Mouse (Mus musculus) heart, adult 2 months (tissue): ENCODE results near the gene Ppl. TPM values are rescaled to one million over a fixed set of nuclear protein-coding genes. Genes with fewer than 3 reads are reported as not detected.

Experiments used
- DNase-seq, 2 experiments: peaks; one replicate each; pipeline ENCODE4 v3.0.0; 2021
- H3K27ac ChIP-seq: fragments of 200-600 bp; 2 replicates; pipeline ENCODE4 v1.8.1; 2022
- H3K27me3 ChIP-seq: fragments of 200-500 bp; 2 replicates; pipeline ENCODE4 v1.6.1; 2012; ENCODE audit warnings: mild to moderate bottlenecking, low read length, inconsistent platforms, mixed read lengths; ENCODE audit not compliant: control insufficient read depth, insufficient read depth
- H3K36me3 ChIP-seq: fragments of 200-500 bp; 2 replicates; pipeline ENCODE4 v1.6.1; 2012; ENCODE audit warnings: low read length, inconsistent platforms; ENCODE audit not compliant: control insufficient read depth, insufficient read depth
- H3K4me1 ChIP-seq: fragments of 200-500 bp; 2 replicates; pipeline ENCODE4 v1.6.1; 2011; ENCODE audit warnings: low read length; ENCODE audit not compliant: control insufficient read depth, insufficient read depth
- H3K4me3 ChIP-seq: fragments of 200-600 bp; 2 replicates; pipeline ENCODE4 v1.8.1; 2022
- H3K79me2 ChIP-seq: fragments of 200-500 bp; replicated peaks from 2 replicates; pipeline ENCODE4 v1.6.1; 2012; ENCODE audit warnings: mild to moderate bottlenecking, inconsistent platforms, low read length, moderate library complexity, mixed read lengths; ENCODE audit not compliant: control insufficient read depth, insufficient read depth
- H3K9ac ChIP-seq: fragments of 200-500 bp; 2 replicates; pipeline ENCODE4 v1.6.1; 2012; ENCODE audit warnings: low read depth, mild to moderate bottlenecking, control low read depth, inconsistent platforms, low read length, mixed read lengths
- CTCF ChIP-seq: fragments of 200-600 bp; IDR thresholded peaks from 2 replicates; pipeline ENCODE4 v1.8.1; 2022; ENCODE audit warnings: antibody characterized with exemption, mild to moderate bottlenecking, moderate library complexity
- EP300 ChIP-seq: fragments of 200-500 bp; IDR thresholded peaks from 2 replicates; pipeline ENCODE4 v1.6.1; 2011; ENCODE audit warnings: low read depth, low read length, control low read depth; ENCODE audit not compliant: insufficient read depth
- POLR2A ChIP-seq: fragments of 200-500 bp; IDR thresholded peaks from 2 replicates; pipeline ENCODE4 v1.6.1; 2011; ENCODE audit warnings: mild to moderate bottlenecking, low read depth, low read length, control low read depth; ENCODE audit not compliant: insufficient read depth
- WGBS: fragments of 180-500 bp; shearing (Covaris S2); methylation state at CpG from one replicate; pipeline ENCODE4 v1.1.7; 2018; 5-methylcytosine and 5-hydroxymethylcytosine counted together
- intact Hi-C: fragments of 180-260 bp; cut with DNase I; formaldehyde crosslinking; loops from one replicate; pipeline ENCODE4 v1.15.1; 2025
- polyA plus RNA-seq: library from polyadenylated mRNA; depleted of rRNA; stranded (reverse); fragments of >200 nt; gene quantifications from 2 replicates; pipeline ENCODE4 v1.2.3, GENCODE M21; 2012
- total RNA-seq, 2 experiments: library from RNA; stranded (reverse); gene quantifications; 2 replicates each; pipeline ENCODE4 v1.2.3; 2021

Ppl gene
- total and polyA plus RNA-seq, 3 experiments, result 2.5 to 9.4 (median 4.5) TPM

DNA sequence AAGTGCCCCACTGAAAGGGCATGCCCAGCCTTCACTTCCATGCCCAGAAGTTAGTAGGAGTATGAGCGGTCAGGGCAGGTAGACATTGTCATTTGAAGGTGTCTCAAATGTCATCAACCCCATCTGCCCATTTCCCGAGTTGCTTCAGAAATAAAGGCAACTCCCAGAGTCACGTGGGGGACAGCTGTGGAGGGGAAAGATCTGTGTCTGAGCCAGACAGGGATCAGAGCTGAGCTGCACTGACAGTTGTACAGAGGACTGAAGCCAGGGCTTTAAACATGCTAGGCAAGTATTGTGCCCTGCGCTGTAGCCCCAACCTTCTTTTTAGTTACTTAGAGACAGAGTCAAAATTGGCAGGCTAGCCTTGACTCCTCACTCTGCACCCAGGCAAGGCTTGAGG lies 12.4 kb downstream of the Ppl start:
- H3K4me3 ChIP-seq, result no peak overlapping the region
- H3K79me2 ChIP-seq, result no peaks in the 10 kb centered on the region
- no peaks in the 10 kb centered on the region for H3K27me3 ChIP-seq
- 69% methylated on average over 4 of the region's 4 CpGs for WGBS
- no peak for DNase-seq
- TF ChIP-seq EP300, result no peak
- TF ChIP-seq CTCF, result no peak
- TF ChIP-seq POLR2A, result no peak
- intact Hi-C loops, result no loop called here
- H3K4me1 ChIP-seq, result no peaks in the 10 kb centered on the region
- H3K36me3 ChIP-seq, result no peaks in the 10 kb centered on the region
- no peak overlapping the region for H3K27ac ChIP-seq
- H3K9ac ChIP-seq, result no peak overlapping the region

DNA sequence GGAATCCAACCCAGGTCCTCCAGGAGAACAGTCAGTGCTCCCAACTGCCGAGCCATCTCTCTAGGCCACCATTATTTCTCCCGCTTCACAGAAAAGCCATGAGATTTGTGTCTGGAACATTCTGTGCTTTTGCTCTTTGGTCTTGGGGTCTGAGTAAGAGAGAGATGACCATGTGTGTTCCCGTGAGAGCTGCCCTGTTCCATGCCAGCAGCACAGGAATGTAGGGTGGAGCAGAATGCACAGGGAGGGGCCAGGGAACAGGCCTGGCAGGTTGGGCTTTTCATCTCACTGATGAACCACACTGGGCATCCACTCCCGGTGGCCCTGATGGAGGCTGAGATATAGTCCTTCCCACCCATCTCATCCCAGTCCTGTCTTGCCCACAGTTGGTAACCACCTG lies 12.8 kb downstream of the Ppl start:
- Histone ChIP-seq H3K4me1 (no peaks in the 10 kb centered on the region), H3K27me3 (no peaks in the 10 kb centered on the region), H3K4me3 (no peak overlapping the region), H3K9ac (no peak overlapping the region), H3K36me3 (no peaks in the 10 kb centered on the region), H3K79me2 (no peaks in the 10 kb centered on the region), H3K27ac (no peak overlapping the region)
- 70% methylated on average over 4 of the region's 4 CpGs for WGBS
- intact Hi-C loops, result no loop called here
- TF ChIP-seq CTCF (no peak), EP300 (no peak), POLR2A (no peak)
- DNase-seq, result no peak

DNA sequence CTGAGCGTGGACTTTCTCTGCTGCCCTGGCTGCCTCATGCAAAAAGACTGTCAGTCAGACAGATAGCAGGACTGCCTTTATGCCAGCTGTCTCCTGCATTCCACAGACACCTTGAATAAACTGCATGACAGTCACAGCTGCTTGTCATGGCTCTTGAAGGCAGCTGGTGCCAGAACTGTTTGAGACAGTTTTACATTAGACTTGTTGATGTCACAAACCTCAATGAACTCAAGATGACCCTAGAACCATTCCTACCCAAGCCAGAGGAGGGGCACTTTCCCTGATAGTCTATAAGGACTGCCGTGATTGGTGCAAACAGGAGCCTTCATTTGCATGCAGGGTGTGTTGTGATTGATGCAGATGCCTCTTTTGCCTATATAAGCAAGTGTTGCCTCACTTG lies 18.6 kb downstream of the Ppl start:
- no peak overlapping the region for H3K4me3 ChIP-seq
- 57% methylated on average over 2 of the region's 2 CpGs for WGBS
- no peaks in the 10 kb centered on the region for H3K4me1 ChIP-seq
- no peak overlapping the region for H3K9ac ChIP-seq
- no peak overlapping the region for H3K27ac ChIP-seq
- no peak for TF ChIP-seq CTCF
- TF ChIP-seq POLR2A, result no peak
- TF ChIP-seq EP300, result no peak
- H3K27me3 ChIP-seq, result no peaks in the 10 kb centered on the region
- no peaks in the 10 kb centered on the region for H3K79me2 ChIP-seq
- intact Hi-C loops, result no loop called here
- H3K36me3 ChIP-seq, result no peaks in the 10 kb centered on the region
- DNase-seq, result no peak

DNA sequence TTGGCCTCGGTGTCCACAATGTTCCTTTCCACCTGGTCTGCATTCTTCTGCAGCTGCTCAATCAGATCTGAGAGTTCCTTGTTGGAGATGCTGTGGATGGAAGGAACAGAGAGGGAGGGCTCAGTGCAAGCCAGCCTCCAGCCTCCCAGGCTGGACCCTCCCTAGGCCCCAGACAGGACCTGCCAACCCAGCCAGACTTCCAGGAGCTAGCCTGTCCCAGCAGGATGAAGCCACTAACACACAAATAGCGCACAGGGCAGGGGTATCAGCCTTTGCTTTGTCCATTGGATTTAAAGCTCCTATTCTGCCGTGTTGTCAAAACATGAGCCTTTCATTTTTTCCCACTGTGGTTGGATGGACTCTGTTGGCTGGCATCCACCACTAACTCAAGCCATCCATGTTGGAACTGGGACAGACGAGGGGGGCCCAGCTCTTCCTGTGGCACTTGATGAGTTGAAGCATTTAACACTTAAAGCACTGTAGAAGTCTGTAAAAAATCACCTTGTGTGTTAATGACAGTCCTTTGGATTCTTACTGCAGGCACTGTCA lies 19.1 kb downstream of the Ppl start:
- H3K4me3 ChIP-seq, result no peak overlapping the region
- 36% methylated on average over 4 of the region's 4 CpGs for WGBS
- intact Hi-C loops, result no loop called here
- H3K36me3 ChIP-seq, result no peaks in the 10 kb centered on the region
- DNase-seq, result no peak
- no peak overlapping the region for H3K27ac ChIP-seq
- no peaks in the 10 kb centered on the region for H3K79me2 ChIP-seq
- no peaks in the 10 kb centered on the region for H3K4me1 ChIP-seq
- H3K9ac ChIP-seq, result no peak overlapping the region
- H3K27me3 ChIP-seq, result no peaks in the 10 kb centered on the region
- no peak for TF ChIP-seq EP300
- no peak for TF ChIP-seq CTCF
- TF ChIP-seq POLR2A, result no peak

DNA sequence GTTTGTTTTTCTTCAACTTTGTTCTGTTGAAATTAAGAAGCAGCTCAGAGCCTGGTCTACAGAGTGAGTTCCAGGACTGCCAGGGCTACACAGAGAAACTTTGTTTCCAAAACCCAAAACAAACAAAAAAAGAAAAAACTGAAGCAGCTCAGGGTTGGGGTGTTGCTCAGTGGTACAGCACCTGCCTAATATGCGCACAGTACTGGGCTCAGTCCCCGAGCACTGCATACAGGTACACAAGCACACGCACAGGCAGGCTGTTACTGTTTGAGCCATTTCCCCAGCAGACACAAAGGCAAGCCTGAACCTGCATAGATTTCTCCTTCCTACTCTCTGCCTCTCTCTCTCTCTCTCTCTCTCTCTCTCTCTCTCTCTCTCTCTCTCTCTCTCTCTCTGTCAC lies 21.2 kb downstream of the Ppl start:
- H3K79me2 ChIP-seq, result no peaks in the 10 kb centered on the region
- TF ChIP-seq POLR2A (no peak), EP300 (no peak), CTCF (no peak)
- H3K4me1 ChIP-seq, result no peaks in the 10 kb centered on the region
- H3K9ac ChIP-seq, result no peak overlapping the region
- H3K27ac ChIP-seq, result no peak overlapping the region
- WGBS, result 88% methylated on average over 3 of the region's 3 CpGs
- DNase-seq, result no peak
- no peaks in the 10 kb centered on the region for H3K36me3 ChIP-seq
- no peaks in the 10 kb centered on the region for H3K27me3 ChIP-seq
- H3K4me3 ChIP-seq, result no peak overlapping the region
- intact Hi-C loops, result no loop called here

DNA sequence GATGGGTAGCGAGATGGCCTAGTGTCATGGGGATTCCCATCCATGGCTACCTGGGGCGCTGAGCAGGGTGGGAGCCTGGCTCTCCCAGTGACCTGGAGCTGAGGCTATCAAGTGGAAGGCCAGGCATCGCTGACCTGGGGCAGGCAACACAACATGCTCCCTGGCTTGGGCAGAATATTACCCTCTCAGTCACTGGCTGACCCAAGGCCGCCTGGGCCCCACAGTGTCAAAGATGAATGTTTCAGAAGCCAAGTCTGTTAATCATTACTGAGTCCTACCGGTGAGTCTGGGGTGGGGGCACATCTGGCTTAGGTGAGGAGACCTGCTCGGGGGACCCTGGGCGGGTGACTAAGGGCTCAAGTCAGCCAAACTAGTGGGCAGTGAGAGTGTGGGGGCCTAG lies 22.3 kb downstream of the Ppl start:
- Histone ChIP-seq H3K27ac (no peak overlapping the region), H3K4me1 (no peaks in the 10 kb centered on the region), H3K79me2 (no peaks in the 10 kb centered on the region), H3K36me3 (no peaks in the 10 kb centered on the region), H3K27me3 (no peaks in the 10 kb centered on the region), H3K4me3 (no peak overlapping the region), H3K9ac (no peak overlapping the region)
- intact Hi-C loops, result no loop called here
- WGBS, result 84% methylated on average over 7 of the region's 7 CpGs
- no peak for DNase-seq
- TF ChIP-seq POLR2A, result no peak
- no peak for TF ChIP-seq EP300
- TF ChIP-seq CTCF, result no peak
